Mouse (Mus musculus) kidney, adult 2 months (tissue): ENCODE measurements around the gene Ncapg2.

Source experiments
- CTCF ChIP-seq: fragments of 200-500 bp; conservative IDR thresholded peaks from 2 replicates; pipeline ENCODE4 v1.5.1; 2011; ENCODE audit warnings: low read depth, mild to moderate bottlenecking, control low read depth, low read length, moderate library complexity, mixed read lengths; ENCODE audit not compliant: insufficient read depth, insufficient read length
- POLR2A ChIP-seq: fragments of 200-500 bp; IDR thresholded peaks from one replicate; pipeline ENCODE4 v1.6.1; 2011; ENCODE audit warnings: low read depth, low read length, control low read depth

DNA sequence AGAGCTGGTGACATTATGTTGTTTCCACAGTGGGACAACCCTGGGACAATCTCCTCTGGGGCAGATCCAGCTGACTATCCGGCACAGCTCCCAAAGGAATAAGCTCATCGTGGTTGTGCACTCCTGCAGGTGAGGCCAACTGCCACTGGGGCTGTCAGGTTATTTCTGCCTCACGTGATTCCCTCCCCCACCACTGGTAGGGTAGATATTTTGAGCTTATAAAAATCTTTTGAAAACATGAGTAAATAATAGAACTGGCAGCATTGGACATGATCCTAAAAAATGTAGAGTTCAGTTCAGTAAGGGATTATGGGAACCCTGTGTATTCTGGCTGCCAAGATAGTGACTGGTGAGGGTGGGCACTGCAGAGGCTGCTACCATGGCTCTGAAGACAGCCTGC, 38.3 kb upstream of the Ncapg2 start:
- no peak for TF ChIP-seq CTCF
- no peak for TF ChIP-seq POLR2A
